Mouse (Mus musculus): ENCODE measurements at regions not wholly inside any gene's neighbourhood (a gene's known extent, or its start where the extent isn't known, plus 50 kb on each side); places are given as distances from the start of the nearest gene placed in this dataset.
A peak's percentile ranks its signal among the peaks of the same experiment; 100 is the strongest.

DNA sequence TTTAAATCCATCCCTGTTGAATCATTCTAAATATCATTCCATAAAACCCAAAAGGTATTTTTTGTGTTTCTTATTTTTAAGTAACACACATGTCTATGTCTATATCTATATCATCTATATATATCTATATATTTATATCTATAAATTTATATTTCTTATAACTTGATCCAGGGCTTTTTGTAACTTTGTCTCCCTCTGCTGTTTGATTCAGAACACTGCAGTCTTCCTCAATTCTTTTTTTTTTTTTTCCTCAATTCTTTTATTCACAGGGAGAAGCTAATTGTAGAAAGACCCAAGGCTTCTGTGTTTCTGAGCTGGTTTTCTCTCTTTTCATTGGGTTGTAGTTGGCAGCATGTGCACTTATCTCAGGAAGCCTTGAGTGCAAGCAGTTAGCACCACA, 124.1 kb upstream of the Igfbp3 start:
- DNase-seq = no peak

DNA sequence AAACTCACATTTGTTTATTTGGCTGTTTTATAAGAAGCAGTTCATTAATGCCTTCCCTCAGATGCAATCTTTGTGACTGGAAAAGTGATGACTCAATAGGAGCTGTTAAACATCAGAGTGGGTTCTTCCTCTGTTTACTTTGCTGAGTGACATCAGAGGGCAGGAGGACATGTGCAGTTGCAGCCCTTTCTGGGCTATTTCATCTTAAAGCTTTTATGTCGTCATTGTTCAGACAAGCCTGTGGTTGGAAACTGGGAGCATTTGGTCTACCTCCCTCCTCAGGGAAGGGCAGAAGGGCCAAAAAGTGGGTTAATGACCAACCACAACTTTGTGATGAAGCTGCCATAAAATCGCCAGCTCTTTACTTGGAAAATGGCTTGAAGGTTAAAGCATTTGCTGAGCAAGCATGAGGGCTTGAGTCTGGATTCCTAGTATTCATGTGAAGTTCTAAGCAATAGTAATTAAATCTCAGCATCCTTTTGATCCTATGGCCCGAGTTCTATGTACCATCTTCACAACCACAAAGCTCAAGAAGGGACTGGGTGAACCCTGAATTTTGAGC, 103.8 kb upstream of the Igfbp3 start:
- DNase-seq = no peak

DNA sequence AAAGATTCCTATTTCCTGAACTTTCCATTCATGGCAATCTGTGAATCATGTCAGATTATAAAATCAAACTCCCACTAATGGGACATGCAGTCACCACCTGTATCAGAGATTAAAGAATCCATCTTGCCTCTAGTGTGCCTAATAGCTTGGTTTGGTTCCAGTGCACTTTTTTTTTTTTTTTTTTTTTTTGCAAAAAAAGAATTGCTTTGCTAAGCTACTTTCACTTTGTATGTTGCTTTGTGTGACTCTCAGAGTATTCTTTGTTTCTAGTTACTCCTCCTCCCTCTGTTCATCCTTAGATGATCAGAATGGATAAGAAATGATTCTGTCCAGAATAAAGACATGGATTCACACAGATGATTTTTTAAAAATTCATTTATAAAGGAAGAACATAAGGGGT, 82.5 kb upstream of the Igfbp3 start:
- no peak for DNase-seq

DNA sequence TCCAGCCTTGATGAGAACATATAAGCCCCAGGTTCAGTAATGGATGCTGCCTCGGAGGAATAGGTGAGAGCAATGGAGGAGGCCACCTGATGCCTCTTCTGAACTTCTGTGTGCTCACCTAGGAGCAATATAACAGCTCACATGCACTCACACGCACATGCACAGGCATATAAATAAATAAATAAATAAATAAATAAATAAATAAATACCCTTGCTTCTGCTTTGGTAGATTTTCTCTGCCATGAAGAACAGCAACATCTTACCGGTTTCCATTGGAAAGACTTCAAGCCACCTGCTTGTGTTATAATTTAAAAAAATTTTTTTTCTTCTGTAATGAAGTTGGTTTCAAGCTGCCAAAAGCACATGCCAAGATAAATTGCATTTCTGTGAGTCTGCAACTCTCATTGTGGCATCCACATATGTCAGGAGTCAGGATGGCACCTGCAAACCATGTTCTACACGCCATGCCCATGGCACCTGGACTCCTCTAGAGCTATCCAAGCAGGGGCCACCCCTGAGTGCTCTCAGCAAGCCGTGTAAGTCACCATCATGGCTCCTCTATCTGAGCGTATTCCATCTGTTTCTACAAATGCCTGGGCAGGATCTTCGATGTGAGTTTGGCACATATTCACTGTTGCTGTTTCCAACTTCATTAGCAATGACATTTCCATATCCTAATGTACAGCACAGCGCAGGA, 75.7 kb upstream of the Igfbp3 start:
- DNase-seq = peak; percentile 33 to 42

DNA sequence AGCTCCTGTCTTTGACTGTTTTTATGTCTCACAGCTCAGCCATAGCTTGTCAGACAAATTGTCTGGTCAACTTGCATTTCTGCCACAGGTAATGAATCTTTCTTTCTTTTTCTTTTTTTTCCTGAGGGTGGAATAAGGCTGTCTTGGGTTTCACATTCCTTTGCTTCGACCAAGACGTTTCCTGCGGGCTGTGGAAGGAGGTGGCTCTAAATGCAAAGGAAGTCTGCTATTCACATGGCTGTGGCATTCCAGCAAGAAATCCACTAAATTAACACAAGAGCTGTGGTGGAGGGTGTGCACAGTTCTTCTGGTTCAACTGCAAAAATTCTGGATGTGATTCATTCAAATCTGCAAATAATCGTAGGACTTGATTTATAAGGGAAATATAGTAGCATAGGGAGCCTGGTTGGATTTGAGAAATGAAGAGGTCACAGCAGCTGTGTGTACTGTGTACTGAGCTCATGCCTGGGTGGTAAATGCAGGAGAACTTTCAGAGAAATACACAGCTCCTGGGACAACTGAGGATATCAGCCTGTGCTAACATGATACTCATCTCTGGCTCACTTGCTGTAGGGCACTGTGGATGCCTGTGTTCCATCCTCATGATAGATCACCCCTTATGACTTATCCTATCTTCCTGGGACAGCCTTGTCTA, 71.2 kb upstream of the Igfbp3 start:
- DNase-seq = no peak

DNA sequence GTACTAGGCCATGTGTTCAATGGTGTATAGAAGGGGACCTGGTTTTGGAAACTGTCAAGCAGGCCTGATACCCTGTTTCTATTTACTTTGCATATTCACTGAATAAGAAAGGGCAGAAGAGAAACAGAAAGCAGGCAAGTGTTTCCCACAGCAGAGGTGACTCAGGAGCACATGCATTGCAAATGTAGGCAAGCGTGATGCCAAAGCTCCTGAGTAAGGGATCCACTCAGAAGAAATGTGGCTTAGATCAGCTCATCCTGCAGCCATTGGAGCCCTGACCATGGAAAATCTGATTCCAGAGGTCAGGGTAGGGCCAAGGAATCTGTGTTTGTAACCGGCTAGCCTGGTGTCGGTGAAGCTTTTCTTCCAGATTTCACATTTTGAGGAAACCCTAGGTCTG, 69.3 kb upstream of the Igfbp3 start:
- no peak for DNase-seq

DNA sequence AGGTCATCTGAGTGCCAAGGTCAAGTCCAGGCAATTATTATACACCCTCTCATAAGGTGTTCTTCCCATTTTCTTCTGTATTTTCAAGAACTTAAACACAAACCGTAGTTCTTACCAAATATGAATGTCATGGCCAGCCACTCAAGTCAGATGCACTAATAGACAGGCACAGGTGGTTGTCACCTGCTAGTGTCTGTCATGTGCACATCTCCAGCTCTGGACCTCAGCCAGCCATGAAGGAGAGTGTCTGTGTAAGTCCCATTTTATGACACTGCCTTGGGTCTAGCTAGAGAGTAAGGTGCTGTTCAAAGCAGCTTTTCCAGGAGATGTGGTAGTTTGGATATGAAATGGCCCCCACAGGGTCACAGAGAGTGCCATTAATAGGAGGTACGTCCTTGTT, 68.5 kb upstream of the Igfbp3 start:
- no peak for DNase-seq

DNA sequence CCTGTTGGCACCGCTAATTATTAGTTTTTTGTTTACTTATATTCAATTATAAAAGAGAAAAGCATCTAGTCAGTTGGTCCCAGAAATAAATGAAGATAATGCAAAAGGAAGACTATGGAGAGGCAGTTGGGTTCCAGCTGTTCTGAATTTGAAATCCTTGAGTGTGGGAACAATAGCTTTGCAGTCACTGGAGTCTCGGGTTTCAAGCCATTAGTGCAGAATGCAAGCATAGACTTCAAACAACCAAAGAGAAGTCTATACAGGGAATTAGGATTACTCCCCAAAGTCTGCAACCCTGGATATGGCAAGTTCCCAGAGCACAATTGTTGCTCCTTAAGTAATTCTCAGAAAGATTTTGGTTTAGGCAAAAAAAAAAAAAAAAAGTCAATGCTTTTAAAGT, 67.9 kb upstream of the Igfbp3 start:
- DNase-seq = no peak

DNA sequence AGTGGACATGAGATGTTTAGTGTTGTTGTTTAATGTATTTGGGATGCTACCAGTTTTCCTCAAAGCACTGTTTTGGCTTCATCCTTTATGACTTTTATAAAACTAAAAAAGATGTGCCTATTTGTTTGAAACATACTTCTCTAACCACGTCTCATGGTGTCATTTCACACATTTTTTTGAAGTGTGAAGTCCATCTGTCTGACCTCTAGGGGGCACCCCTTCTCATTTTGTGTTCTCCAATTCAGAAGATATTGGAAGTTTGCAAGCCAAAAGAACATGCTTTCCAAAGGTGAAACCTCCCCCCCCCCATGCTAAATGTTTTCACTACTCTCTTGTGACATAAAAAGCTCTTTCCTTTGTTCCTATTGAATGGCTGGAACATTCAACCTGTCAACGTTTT, 66.2 kb upstream of the Igfbp3 start:
- DNase-seq = peak; percentile 40 to 46

DNA sequence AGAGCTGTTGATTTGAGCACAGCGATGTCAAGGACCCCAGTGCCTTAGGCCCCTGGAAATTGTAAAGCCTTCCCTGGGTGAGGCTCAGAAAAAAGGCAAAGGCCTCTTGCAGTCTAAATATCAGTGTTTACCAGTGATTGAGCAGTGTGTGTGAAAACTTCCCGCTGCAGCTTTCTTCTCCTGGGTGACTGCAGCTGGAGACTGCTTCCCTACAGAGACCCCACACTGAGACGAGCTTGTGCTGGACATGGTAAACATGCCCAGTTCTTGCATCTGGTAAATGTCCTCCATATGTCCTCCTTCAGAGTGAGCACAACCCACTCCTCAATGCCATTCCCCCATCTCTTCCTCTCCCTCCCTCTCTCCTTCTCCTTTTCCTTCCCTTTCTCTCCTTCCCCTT, 58.8 kb upstream of the Igfbp3 start:
- DNase-seq = no peak

DNA sequence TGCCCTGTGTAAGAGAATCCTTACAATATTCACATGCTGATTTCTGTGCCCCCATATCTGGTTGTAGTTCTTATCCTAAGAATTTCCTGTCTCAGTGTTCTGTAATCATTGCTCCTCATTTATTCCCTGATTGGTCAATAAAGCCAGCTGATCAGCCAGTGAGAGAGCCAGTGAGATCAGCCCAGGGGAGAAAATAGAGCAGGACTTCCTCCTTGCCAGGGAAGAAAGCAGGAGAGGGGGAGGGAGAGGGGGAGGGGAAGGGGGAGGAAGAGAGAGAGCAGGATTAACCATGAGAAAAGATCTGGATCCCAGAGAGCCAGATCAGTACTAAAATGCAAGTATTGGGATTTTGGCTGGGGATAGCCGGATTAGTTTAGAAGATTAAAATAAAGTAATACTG, 57.2 kb upstream of the Igfbp3 start:
- DNase-seq = no peak

DNA sequence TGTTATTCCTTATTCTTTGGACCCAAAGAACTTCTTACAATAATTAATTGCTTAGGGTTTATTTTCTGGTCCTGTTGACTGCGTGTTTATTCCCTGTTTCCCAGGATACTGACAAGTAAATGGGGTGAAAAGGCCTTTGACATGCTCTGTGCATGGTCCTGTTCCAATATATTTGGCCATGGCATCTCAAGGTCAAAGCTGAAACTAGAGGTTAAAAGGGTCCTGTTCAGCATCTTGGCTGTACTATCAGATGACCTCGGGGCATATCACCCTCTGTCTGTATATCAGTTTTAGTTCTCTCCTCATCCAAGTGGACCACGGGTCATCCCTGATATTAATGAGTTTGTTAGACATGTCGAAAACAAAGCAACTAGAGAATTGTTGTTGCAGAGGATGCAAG, 50.2 kb upstream of the Igfbp3 start:
- DNase-seq = no peak

All from cerebellum, postnatal 10 days (tissue).